Mouse (Mus musculus) intestine, embryonic 15.5 days (tissue): ENCODE measurements around the gene Gm4744. TPM values are rescaled to one million over a fixed set of nuclear protein-coding genes. Genes with fewer than 3 reads are reported as not detected.
"Not testable (repeated sequence)": the region's sequence is repeated elsewhere in the genome, so short reads cannot be mapped to it uniquely, and the experiment has no call there.

Experiments used
- ATAC-seq: fragments of 200-750 bp; cut with Nextera tagmentation; 2 replicates; pipeline ENCODE4 v1.8.0; 2017; ENCODE audit warnings: moderate TSS enrichment, moderate library complexity
- H3K27ac ChIP-seq: fragments of 300-500 bp; sonication (generic); 2 replicates; pipeline ENCODE4 v1.5.1; 2015; ENCODE audit warnings: mild to moderate bottlenecking, inconsistent platforms
- H3K27me3 ChIP-seq: fragments of 300-500 bp; sonication (generic); replicated peaks from 2 replicates; pipeline ENCODE4 v1.6.1; 2015; ENCODE audit warnings: inconsistent platforms
- H3K36me3 ChIP-seq: fragments of 300-500 bp; sonication (generic); 2 replicates; pipeline ENCODE4 v1.6.1; 2015; ENCODE audit warnings: inconsistent platforms
- H3K4me1 ChIP-seq: fragments of 300-500 bp; sonication (generic); replicated peaks from 2 replicates; pipeline ENCODE4 v1.6.1; 2015; ENCODE audit warnings: inconsistent platforms
- H3K4me2 ChIP-seq: fragments of 300-500 bp; sonication (generic); replicated peaks from 2 replicates; pipeline ENCODE4 v1.6.1; 2015; ENCODE audit warnings: mild to moderate bottlenecking, inconsistent platforms
- H3K4me3 ChIP-seq: fragments of 300-500 bp; sonication (generic); replicated peaks from 2 replicates; pipeline ENCODE4 v1.5.1; 2015; ENCODE audit warnings: inconsistent platforms
- H3K9ac ChIP-seq: fragments of 300-500 bp; sonication (generic); 2 replicates; pipeline ENCODE4 v1.6.1; 2015; ENCODE audit warnings: inconsistent platforms
- H3K9me3 ChIP-seq: fragments of 300-500 bp; sonication (generic); 2 replicates; pipeline ENCODE4 v1.6.1; 2016; ENCODE audit warnings: inconsistent platforms
- WGBS: fragments of 180-500 bp; shearing (Covaris S2); methylation state at CpG from one replicate; pipeline ENCODE4 v1.1.7; 2015; 5-methylcytosine and 5-hydroxymethylcytosine counted together
- polyA plus RNA-seq: library from polyadenylated mRNA; unstranded; fragments of >200 nt; fragmentation: Nextera tagmentation; extraction: Ambion mirVana; gene quantifications from 2 replicates; pipeline ENCODE4 v1.2.1, GENCODE M21; 2015

Gm4744 gene
- not detected in 2 replicates for polyA plus RNA-seq

- no peak within 1 kb of the TSS for H3K4me2 ChIP-seq
- no peak within 1 kb of the TSS for H3K9ac ChIP-seq
- no peaks in the 10 kb centered on the region for H3K36me3 ChIP-seq
- no peak within 1 kb of the TSS for H3K27ac ChIP-seq
- H3K27me3 ChIP-seq = no peaks in the 10 kb centered on the region
- ATAC-seq = no peak
- H3K4me3 ChIP-seq = no peak within 1 kb of the TSS
- H3K9me3 ChIP-seq = no peaks in the 10 kb centered on the region
- no peaks in the 10 kb centered on the region for H3K4me1 ChIP-seq
Observed at GRCm38 (mm10) chr6:40951770-40952169, at the start of gene Gm4744. Gene Gm4744, minus strand, starts transcription at chr6:40951870.

- H3K4me1 ChIP-seq, H3K27me3 ChIP-seq, H3K36me3 ChIP-seq, ATAC-seq, H3K27ac ChIP-seq, H3K9me3 ChIP-seq, H3K4me2 ChIP-seq, H3K4me3 ChIP-seq, H3K9ac ChIP-seq: not testable (repeated sequence)
Observed at GRCm38 (mm10) chr6:40999379-40999778, 47.7 kb upstream of the Gm4744 start, which contains the start of gene Gm2663. Gene Gm2663, minus strand, starts transcription at chr6:40999479.

DNA sequence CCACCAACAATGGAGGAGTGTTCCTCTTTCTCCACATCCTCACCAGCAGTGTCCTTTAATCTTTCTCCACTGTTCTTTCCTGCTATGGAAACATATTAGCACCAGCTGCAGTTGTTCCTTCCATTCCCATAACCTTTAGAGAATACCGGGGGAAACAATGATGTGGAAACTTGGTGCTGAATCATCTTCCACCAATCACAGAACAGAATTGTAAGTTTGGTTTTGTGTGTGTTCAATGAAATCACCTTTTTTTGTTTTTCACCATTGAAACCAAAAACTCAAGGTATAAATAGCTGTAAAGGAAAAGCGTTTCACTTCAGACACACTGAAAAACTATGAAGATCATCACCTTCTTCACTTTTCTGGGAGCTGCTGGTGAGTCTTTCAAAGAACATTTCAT, 12.8 kb upstream of the Gm4744 start, which contains the start of gene 1810009J06Rik:
Gene 1810009J06Rik, plus strand, starts transcription at position 301 of the 400 bp plus-strand sequence.
- not testable (repeated sequence) for H3K4me2 ChIP-seq, H3K9ac ChIP-seq, ATAC-seq, H3K27ac ChIP-seq, H3K36me3 ChIP-seq, H3K9me3 ChIP-seq, H3K4me3 ChIP-seq, H3K4me1 ChIP-seq, H3K27me3 ChIP-seq
- WGBS = 87% methylated on average over 2 of the region's 2 CpGs

DNA sequence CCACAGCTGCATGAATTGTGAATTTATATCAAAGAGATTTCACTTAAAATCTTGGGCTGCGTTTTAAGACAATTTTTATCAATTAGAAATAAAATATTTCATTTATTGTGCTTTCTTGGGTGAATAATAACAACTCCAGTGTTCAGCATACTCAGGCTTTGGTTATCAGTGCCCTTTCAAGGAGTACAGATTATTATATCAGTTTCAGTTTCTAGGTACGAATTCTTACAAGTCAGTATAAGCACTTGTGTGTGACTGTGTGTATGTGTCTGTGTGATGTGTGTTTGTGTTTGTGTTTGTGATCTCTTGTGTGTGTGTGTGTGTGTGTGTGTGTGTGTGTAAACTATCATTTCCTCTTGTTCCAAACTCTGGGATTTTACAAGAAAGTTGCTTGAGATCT, 2.0 kb upstream of the Gm4744 start:
- Histone ChIP-seq H3K36me3 (no peaks in the 10 kb centered on the region), H3K27ac (no peak overlapping the region), H3K4me2 (no peak overlapping the region), H3K9me3 (no peaks in the 10 kb centered on the region), H3K9ac (no peak overlapping the region), H3K4me3 (no peak overlapping the region), H3K4me1 (no peaks in the 10 kb centered on the region), H3K27me3 (no peaks in the 10 kb centered on the region)
- WGBS = 56% methylated on average over 2 of the region's 2 CpGs
- ATAC-seq = no peak

DNA sequence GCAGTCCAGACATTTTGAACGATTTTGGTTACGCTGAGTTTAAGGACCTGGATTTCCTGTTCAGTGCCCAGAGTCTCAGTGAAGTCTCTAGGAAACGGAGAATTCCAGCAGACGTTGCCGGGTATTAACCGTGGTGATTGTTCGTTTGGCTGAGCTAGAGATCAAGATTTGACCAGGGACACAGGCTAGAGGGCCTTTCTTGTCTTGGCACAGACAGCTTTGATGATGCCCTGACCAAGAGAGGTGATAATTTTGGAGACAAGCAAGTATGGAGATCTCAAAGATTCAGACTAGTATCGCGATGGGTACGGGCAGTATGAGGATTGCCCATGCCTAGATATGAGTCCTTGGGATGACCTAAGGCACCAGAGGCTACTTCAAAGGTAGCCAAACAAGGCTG, 11.2 kb downstream of the Gm4744 start, which contains the start of gene 1700074P13Rik:
Gene 1700074P13Rik, minus strand, starts transcription at position 101 of the 400 bp plus-strand sequence.
- Histone ChIP-seq H3K4me1 (no peaks in the 10 kb centered on the region), H3K27me3 (no peaks in the 10 kb centered on the region), H3K27ac (no peak within 1 kb of the TSS), H3K4me2 (no peak within 1 kb of the TSS), H3K36me3 (no peaks in the 10 kb centered on the region), H3K9ac (no peak within 1 kb of the TSS), H3K4me3 (no peak within 1 kb of the TSS), H3K9me3 (no peaks in the 10 kb centered on the region)
- WGBS = 93% methylated on average over 10 of the region's 10 CpGs
- ATAC-seq = no peak

DNA sequence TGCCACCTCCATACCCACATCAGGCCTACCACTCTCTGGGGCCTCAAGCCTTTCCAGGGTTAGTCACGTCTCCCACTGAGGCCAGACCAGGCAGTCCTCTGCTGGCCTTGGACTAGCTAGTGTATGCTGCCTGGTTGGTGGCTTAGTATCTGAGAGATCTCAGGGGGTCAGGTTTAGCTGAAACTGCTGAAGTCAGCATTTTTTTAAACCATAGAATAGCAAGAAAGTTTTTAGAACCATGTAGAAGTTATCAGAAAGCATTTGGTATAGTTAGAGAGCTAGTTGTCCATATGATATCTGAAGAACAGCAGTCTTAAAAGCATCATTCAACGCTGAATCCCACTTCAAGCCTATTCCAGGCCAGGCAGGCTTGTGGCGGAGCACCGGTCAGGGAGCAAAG, 31.7 kb downstream of the Gm4744 start:
- Histone ChIP-seq H3K4me1 (no peaks in the 10 kb centered on the region), H3K27ac (no peak overlapping the region), H3K9me3 (no peaks in the 10 kb centered on the region), H3K9ac (no peak overlapping the region), H3K27me3 (no peaks in the 10 kb centered on the region), H3K4me3 (no peak overlapping the region), H3K36me3 (no peaks in the 10 kb centered on the region), H3K4me2 (no peak overlapping the region)
- 82% methylated on average over 4 of the region's 4 CpGs for WGBS
- no peak for ATAC-seq

DNA sequence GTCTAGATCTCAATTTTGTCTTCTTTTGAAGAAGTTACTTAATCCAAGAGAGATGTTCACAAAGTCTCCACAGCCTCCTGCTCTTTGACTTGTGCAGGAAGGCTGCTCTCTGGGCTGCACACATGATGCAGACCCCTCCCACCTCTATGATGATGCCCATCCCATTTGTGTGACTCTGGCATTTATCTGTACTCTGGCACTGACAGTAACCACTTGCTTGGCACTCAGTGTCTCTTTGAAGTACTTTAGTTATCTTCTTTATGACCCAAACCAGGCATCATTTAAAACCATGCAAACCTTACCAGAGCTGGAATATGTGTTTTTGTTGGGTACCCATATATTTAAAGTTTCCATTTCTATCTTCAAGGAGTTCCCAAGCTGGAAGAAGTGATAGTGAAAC, 51.4 kb downstream of the Gm4744 start, which contains the start of gene Prss58:
Gene Prss58, minus strand, starts transcription at position 101 of the 400 bp plus-strand sequence.
- H3K27me3 ChIP-seq = no peaks in the 10 kb centered on the region
- H3K27ac ChIP-seq = no peak within 1 kb of the TSS
- H3K4me3 ChIP-seq = no peak within 1 kb of the TSS
- H3K9me3 ChIP-seq = no peaks in the 10 kb centered on the region
- no peak within 1 kb of the TSS for H3K4me2 ChIP-seq
- no peak for ATAC-seq
- no peaks in the 10 kb centered on the region for H3K4me1 ChIP-seq
- no peaks in the 10 kb centered on the region for H3K36me3 ChIP-seq
- no peak within 1 kb of the TSS for H3K9ac ChIP-seq

Other genes starting within 250 kb of the Gm4744 start
- not detected in 2 replicates for gene Moxd2, start 64.4 kb downstream of the Gm4744 start, polyA plus RNA-seq
- not detected in 2 replicates for gene Prss58, start 51.5 kb downstream of the Gm4744 start, polyA plus RNA-seq
- gene 1700074P13Rik, start 11.3 kb downstream of the Gm4744 start, polyA plus RNA-seq = not detected in 2 replicates
- 0.42 TPM in 1 of 2 replicates, not detected in the other for gene 1810009J06Rik, start 12.9 kb upstream of the Gm4744 start, polyA plus RNA-seq
- gene Gm2663, start 47.6 kb upstream of the Gm4744 start, polyA plus RNA-seq = 0.62 and 1.1 TPM in 2 replicates
- gene 2210010C04Rik, start 83.6 kb upstream of the Gm4744 start, polyA plus RNA-seq = 1.5 and 4.1 TPM in 2 replicates